Mouse (Mus musculus) embryonic fibroblast, embryonic 13.5 days (primary cell): Measurements from ENCODE around the gene Hoxa7.

ENCODE experiments used
- CTCF ChIP-seq: IDR thresholded peaks from 2 replicates; pipeline ENCODE4 v1.5.1; 2011; ENCODE audit warnings: mild to moderate bottlenecking, control low read depth, low read length, moderate library complexity, borderline replicate concordance; ENCODE audit not compliant: insufficient read depth
- POLR2A ChIP-seq: IDR thresholded peaks from 2 replicates; pipeline ENCODE4 v1.6.1; 2011; ENCODE audit warnings: low read depth, mild to moderate bottlenecking, control low read depth, low read length, moderate library complexity

DNA sequence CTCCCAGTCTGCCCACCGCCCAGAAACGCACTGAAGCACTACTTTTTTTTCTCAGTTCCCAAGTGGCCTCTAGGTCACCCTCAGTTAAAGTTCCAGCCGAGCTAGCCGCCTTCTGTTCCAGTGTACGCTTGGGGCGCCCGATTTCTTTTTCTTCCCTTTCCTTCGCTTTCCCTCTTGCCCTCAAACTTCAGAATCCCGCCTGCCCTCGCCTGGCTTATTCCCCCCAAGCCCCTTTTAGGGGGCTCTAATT lies 18.6 kb downstream of the Hoxa7 start:
- no peak for TF ChIP-seq CTCF
- no peak for TF ChIP-seq POLR2A
